Mouse (Mus musculus): Measurements from ENCODE around the gene Esyt2.
"Not testable (repeated sequence)": the region's sequence is repeated elsewhere in the genome, so short reads cannot be mapped to it uniquely, and the experiment has no call there.

Gene Esyt2

DNA sequence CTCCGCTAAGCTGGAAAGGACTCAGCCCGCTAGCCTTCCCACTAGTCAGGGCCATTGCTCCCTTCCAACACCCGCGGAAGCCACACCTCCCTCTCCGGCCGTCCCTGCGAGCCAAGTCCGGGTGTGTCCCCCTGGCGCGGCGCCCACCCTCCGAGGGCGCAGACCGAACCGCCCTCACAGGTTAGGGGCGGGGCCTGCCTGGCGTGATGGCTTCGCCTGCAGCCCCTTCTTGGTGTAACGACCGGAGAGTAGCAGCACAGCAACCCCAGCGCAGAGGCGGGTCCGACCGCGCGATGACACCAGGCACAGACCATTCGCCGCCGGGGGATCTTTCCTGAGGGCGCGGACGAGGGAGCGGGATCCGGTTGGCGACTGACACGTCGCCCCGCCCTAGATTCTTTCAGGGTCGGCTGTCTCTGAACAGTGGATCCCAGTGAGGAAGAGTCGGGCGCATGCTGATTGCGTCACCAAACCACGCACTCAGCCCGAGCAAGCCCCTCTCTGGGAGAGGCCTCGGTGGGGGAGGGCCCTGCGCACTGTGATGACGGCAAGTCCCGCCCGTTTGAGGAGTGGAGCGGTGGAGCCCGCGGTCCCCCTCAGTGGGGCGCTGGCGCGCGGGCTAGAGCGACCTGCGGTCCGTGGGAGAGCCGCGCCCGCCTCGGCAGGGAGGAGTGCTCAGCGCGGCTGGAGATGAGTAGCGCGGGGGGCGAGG is at the start of gene Esyt2:
Esyt2 (plus strand) TSS at position 544 of the 712 bp plus-strand sequence.
- DNase-seq: peak; percentile 98

DNA sequence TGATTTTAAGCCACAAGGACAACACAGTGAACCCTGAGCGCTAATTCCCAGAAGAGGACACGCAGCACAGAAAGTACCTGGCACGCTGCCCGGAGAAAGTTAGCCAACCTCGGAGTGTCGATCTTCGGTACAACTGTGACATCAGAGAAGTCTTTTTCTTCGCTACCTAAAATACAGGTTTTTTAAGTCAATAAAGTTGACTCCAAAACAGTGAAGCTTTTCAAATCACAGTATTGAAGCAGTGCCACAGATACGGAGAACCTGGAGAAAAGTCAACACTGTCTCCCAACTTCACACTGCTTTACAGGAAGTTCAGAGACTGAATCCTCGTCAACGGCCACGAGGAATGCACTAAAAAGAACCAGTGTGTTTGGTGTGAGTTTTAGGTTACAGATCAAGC is 49.4 kb upstream of the Esyt2 start:
- no peak for DNase-seq

DNA sequence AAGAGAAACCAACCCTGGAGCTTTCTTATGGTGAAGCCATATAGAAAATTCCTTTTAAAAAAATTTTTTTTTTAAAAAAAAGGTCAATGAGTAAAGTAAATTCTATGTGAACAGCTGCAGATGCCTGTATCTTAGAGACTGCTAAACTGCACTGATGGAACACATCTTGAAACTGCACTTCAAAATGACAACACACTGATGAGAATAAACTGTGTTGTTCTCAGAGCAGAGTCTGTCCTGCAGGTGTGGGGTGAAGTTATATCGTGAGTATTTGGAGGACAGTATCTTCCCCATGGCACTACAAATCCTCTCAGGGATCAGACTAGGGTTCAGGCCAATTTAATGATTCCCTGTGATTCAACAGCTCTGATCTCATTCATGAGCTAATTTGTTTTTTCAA is 48.9 kb upstream of the Esyt2 start:
- DNase-seq: no peak

DNA sequence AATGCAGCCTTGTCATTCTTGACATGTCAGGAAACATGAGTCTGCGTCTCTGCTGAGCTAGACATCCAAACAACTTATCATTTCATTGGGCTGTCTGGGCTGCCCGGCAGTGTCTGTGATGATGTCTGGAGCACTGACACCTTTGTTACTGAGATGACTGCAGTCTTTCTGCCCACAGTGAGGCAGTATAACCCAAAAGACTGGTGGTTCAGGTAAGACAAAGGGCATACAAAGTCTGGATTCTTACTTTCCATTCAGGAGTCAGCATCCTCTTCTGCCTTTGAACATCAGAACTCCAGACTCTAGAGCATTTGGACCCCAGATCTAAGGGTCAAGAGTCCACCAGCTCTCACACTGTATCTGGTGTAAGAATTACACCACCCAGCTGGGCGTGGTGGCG is 45.6 kb upstream of the Esyt2 start:
- no peak for DNase-seq

DNA sequence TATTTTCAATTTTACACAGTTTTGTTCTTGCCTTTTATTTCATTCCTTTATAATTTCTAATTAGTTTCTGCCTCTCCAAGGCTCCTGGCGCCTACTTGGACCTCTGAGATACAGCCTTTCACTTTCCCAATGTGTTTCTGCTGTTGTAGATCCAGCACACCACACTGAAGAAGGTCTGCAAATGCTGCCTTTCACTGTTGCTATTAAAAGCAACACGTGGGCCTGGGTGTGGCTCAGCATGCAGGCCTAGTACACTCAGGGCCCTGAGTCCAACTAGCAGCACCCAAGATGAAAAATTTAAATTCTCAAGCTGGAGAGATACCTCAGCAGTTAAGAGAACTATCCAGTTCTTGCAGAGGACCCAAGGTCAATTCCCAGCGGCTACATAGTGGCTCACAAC is 44.3 kb upstream of the Esyt2 start:
- DNase-seq: no peak

DNA sequence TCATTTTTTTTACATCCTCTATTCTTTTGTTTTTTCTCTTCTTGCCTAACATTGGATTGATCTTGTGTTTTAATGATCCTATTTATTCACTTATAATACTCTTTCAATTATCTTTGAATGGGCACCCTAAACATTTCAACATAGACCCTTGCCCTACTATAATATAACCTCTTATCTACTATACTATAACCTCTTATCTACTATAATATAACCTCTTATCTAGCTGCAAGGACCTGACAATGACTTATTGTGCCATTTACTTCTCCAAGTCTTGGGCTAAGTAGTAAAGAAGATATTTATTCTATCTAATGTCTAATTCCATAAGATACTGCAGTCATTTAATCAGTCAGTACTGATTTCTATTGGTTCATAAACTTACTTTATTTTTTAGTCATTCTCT is 42.6 kb upstream of the Esyt2 start:
- no peak for DNase-seq

DNA sequence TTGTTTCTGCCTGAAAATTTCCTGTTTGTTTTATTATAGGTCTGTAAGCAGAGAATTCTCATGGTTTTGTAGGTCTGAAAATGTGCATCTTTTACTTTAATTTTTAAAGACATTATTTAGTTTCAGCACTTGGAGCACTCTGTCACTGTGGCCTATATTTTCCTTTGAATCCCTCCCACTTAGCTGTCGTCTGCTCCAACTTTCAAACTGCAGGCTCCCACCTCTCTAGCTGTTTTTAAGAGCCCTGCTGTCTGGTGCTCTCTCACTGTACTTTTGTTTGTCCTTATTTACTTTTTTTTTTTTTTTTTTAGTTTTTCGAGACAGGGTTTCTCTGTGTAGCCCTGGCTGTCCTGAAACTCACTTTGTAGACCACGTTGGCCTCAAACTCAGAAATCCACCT is 42.2 kb upstream of the Esyt2 start:
- no peak for DNase-seq

DNA sequence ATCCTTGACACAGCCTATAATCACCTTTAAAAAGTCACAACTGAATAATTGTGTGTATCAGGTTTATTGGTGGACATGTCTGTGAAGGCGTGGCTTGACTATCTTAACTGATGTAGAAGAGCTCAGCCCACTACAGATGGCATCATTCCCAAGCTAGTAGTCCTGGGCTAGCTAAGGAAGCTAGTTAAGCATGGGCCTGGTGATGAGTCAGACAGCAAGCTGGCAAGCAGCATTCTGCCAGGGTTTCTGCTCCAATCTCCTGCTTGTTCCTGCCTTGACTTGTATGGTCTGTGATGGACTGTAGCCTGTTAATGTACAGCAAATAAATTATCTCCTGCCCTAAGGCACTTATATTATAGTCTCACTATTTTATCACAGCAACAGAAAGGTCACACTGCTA is 36.4 kb upstream of the Esyt2 start:
- no peak for DNase-seq

DNA sequence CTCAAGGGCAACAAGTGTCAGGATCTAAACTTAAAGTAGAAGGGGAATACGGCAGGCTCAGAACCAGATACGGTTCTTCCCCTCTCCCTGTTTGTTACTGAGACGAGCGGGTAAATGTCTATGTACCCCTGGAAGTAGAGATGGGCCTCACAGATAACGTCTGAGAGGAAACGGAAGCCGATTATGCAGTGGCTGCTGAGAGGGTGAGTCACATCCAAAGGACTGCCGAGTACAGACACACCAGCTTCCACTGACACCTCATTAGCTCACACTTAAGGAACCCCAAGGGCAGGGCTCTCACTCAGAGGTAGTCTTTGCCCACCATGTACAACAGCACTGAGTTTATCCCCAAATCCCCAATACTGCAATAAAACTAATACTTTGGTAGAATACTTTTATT is 26.3 kb upstream of the Esyt2 start:
- no peak for DNase-seq

DNA sequence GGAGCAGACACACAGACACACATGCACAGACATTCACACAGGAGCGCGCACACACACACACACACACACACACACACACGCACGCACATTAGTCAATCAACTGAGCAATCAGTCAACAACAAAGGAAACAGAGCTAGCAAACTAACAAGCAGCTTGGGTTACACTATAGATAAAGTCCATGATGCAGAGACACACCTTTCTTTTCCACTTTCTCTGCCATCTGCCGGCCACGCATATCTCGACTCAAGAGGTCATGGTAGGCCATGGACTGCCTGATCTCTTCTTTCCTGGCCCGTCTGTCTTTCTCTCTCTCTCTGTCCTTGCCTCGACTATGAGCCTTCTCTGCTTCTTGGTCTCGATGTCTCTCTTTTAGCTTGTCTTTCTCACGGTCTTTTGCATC is 25.4 kb upstream of the Esyt2 start:
- no peak for DNase-seq

DNA sequence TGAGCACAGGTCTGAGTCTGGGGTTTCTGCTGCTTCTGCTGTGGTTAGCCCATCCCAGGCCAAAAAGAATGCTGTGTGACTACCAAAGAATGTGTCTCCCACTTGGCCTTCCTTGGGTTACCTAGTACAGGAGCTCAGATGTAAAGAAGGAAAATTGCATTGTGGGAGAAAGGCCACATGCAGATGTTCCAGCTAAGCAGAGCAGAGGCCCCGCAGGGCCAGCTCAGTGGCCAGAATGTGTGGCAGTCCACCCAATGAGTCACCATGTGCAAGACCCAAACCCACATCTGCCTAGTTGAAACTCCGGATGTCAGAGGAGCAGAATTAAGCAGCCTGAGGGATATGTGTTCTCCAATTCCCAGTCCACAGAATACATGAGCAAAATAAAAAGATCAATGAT is 22.7 kb upstream of the Esyt2 start:
- no peak for DNase-seq

DNA sequence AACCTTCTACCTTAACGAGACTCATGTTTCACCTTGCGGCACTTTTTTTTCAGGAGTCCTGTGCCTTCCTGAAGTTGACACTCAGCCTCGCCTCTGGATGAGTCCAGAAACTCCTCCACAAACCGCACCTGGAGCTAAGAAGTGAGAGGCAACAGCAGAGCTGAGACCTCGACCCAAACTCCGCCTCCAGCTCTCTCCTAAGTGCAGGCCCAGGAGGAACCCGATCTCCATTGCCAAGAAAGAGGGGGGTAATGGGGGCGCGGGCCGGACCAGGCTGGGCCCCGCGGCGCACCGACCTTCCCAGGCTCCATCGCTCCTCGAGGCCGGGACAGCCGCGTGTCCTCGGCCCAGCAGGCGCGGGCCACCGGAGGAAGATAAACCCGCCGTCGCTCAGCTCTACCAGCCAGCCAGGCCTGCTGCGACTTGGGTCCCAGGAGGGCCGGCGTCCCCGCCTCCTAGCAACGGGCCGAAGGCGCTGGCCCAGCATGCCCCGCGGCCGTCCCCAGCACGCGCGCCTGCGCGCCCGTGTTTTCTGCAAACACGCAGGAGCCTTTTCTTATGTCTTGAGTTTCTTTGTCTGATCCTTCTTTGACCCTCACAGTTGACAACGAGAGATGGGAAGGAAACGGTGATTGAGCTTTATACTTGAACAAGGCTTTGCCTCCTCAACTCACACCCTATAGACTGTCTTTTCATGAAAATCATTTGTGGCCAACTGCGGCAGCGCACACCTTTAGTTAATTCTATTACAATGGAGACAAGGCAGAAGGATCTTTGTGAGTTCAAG is 18.2 kb upstream of the Esyt2 start, which contains the start of gene Wdr60:
Wdr60 (minus strand) TSS at position 468 of the 787 bp plus-strand sequence.
- peak; percentile 86 for DNase-seq

DNA sequence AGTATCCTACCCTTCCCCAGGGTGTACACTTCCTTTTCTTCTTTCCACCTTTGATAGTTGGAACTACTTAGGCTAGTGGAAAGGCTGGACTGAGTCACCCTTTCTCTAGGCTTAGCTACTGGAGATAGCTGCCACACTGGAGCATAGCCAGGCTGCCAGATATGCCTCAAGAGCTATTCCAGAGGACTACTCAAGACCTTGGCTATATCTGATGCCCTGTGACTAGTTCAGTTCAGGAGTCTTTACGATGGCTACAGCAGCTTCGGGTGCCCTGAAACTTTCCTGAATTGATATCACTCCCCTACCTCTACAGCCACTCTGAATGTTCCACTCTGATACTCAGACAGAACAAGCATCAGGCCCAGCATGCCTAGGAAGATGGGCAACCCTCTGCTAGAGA is 16.2 kb upstream of the Esyt2 start:
- no peak for DNase-seq

DNA sequence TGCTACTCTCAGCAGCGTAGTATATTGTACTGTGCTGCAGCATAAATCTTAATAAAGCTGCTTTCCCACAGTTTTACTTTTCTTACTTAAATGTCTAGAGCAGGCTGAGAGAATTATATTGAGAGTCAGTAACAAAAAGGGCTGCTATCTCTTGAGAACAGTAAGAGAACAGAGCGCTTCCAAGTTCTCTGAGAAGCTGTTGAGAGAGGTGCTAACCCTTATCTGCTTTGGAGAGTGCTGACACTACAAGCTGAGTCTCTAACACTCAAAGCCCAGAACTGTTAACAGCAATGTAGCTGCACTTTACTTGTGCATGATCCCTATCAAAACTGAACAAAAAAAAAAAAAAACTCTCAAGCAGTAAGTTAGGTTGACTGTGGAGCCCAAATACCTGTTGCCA is 15.7 kb upstream of the Esyt2 start:
- DNase-seq: no peak

DNA sequence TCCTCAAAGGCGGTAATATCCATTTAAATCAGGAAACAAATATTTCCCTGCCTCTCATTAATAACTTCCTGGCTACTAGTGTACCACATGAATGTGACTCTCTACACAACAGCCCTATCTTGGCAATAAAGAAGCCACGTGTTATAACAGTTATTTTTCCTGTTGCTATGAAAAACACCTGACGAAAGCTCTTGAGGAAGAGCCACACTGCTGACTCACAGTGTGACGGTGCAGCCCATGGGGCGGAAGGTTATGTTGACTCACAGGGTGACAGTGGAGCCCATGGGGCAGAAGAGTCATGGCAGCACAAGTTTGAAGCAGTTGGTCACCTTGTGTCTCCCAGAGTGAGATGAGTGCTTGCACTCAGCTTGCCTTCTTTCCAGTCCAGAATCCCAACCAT is 11.5 kb upstream of the Esyt2 start:
- no peak for DNase-seq

DNA sequence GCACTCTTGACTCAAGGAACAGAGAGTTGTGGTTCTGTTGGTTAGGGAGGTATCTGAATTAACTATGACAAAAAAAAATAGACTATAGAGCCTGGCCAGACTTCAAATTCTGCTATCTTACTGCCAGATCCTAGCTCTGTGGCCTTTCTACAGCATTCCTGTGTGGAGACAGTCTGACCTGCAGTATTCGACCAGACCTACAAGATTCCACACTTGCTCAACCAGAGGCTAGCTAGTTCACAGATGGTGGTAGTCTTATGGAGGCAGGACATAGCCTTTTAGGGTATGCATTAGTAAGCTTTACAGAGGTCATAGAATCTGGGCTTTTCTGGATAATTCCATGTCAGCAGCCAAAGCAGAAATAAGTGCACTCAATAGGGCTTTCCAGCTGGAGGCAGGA is 10.5 kb upstream of the Esyt2 start:
- no peak for DNase-seq

DNA sequence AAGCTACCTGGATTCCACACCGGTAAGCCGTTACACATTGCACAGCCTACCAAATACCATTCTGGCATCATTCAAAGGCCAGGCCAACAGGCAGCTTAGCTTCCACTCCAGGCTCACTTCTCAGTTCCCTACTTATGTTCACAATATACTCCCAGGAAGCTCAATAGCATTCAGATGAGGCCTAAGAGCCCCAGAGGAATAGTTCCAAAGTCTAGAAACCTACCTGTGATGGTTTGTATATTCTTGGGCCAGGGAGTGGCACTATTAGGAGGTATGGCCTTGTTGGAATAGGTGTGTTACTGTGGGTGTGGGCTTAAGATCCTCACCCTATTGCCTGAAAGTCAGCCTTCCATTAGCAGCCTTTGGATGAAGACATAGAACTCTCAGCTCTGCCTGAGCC is 9.9 kb upstream of the Esyt2 start:
- no peak for DNase-seq

DNA sequence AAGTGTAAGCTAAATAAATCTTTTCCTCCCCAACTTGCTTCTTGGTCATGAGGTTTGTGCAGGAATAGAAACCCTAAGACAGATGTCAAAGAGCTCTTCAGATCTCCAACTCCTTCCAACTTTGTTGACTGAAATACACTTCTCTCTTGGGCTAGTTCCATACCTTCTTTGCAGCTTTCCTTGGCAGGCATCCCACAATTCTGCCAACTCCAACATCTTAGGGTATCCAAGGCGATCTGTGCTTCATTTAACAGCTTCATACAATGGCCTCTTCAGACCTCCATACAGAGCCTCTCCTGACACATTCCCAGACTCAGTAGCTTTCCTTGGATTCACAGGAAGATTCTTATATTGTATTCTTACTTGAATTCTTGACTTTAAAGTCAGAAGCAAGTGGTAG is 7.3 kb upstream of the Esyt2 start:
- DNase-seq: no peak

DNA sequence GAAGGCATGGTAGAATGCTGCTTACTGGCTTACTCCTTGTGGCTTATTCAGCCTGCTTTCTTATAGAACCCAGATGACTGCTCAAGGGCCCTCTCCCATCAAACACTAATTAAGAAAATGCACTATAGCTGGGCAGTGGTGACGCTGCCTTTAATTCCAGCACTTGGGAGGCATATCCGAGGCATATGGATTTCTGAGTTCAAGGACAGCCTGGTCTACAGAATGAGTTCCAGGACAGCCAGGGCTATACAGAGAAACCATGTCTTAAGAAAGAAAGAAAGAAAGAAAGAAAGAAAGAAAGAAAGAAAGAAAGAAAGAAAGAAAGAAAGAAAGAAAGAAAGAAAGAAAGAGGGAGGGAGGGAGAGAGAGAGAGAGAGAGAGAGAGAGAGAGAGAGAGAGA is 5.9 kb upstream of the Esyt2 start, which contains the start of gene Gm11027:
Gm11027 (plus strand) TSS at position 301 of the 400 bp plus-strand sequence.
- not testable (repeated sequence) for DNase-seq

DNA sequence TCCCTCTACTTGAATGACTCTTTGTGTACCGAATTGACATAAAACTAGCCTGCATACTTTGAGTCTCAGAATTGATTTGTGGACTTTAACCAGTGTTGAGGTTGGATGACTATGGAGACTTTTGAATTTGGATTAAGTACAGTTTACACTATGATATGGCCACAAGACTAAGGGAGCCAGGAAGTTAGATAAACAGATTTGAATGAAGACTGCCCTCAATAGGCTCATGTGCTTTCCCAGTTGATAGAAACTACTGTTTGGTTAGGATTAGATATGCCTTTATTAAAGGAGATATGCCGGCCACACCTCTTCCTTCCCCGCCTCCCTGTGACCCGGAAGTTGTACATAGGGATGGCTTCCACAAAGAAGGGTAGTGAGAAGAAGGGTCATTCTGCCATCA is 5.4 kb upstream of the Esyt2 start:
- DNase-seq: no peak

DNA sequence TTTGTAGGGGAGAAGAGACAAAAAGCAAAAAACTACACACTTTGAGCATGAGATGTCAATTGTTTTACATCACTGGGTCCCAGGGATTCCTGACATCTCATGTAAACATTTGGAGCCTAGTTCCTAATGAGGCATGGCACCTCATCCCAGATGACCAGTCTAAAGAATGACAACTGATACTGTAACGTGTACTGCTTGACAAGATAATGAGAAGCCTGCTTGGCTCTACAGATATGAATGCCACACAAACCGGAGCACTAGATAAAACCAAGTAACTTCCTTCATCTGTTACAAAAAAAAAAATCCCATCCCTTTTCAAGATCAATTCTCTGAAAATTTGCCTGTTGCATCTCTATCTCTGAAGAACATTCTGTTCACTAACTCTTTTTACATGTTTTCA is 4.0 kb upstream of the Esyt2 start:
- DNase-seq: no peak

DNA sequence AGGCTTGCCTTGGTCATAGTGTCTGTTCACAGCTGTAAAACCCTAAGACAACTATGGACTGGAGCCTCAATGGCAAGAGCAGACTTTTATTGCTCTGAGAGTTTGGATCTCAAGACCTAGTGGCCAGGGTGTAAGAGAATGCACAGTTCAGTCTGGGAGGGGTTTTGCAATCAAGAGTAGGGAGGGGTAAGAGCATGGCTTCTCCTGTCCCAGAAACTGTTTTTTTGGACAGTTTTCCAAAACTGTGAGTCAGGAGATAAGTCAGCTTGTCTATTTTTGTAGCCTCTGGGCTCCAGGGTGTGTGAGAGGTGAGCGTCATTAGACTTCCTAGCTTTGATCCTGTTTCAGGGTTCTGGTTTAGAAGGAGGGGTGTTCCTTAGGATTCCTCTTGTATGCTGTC is 2.5 kb upstream of the Esyt2 start:
- no peak for DNase-seq

DNA sequence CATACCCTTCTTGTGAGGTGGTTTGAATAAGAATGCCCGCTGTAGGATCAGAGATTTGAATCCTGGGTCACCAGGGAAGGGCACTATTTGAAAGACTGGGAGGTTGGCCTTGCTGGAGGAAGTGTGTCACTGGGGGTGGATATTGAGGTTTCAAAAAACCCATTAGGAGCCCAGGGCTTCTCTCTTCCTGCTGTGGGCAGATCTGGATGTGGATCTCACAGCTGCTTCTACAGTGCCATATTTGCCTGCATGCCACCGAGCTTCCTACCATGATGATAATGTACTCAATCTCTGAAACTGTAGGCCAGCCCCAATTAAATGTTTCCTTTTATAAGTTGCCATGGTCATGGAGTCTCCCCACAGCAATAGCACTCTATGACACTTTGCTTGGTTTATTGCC is 1.8 kb upstream of the Esyt2 start:
- DNase-seq: no peak

DNA sequence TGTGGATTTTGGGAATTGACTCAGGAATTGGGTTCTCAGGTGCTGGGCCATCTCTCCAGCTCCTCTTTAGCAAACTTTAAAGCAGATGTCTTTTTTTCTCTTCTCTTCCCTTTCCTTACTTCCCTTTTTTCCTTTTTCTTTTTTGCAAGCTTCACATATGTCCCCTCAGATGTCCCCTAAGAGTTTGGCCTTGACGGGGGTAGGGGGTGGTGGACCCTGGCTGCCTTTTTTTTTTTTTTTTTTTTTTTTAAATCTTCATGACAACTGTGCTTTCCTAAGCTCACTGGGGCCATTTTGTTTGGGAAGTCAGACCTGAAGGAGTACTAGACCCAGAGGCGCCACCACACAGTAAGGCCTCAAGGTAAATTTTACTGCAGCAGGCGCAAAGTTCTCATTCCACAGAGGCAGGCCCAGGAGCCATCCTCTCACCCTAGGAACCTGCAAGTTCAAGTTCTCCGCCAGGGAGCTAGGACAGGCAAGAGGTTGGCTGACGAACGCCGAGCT is 795 bp upstream of the Esyt2 start:
- DNase-seq: no peak
